Mouse (Mus musculus): ENCODE data around the gene Tsc2. TPM values are rescaled to one million over a fixed set of nuclear protein-coding genes. Genes with fewer than 3 reads are reported as not detected.
A peak's percentile ranks its signal among the peaks of the same experiment; 100 is the strongest.

Gene Tsc2
- polyA plus RNA-seq (2015; fragmentation: Nextera tagmentation; extraction: Ambion mirVana), result 72.4 and 85.0 TPM in 2 replicates

GRCm38 (mm10) chr17:24632167-24632812 lies at the start of gene Tsc2, which contains the start of gene Nthl1:
Gene Tsc2, minus strand, starts transcription at chr17:24632630.
Gene Nthl1, plus strand, starts transcription at chr17:24632680.
- WGBS, result 2% methylated on average over 51 of the region's 51 CpGs
- ATAC-seq, result peak; percentile 92
- Histone ChIP-seq H3K4me3 (ENCODE audit: low read depth, low read length) (peak within 1 kb of the TSS; percentile 67), H3K9me3 (replicated peaks; ENCODE audit: control insufficient read depth, low read length, poor library complexity, severe bottlenecking) (no peaks in the 10 kb centered on the region), H3K4me1 (ENCODE audit: control insufficient read depth, insufficient read depth, low read length) (peaks cover 9% of the 10 kb centered on the region), H3K36me3 (ENCODE audit: control insufficient read depth, insufficient read depth, low read length) (peaks cover 11% of the 10 kb centered on the region), H3K4me2 (ENCODE audit: low read length) (peak within 1 kb of the TSS; percentile 82), H3K9ac (ENCODE audit: low read depth, low read length) (peak within 1 kb of the TSS; percentile 70), H3K27ac (ENCODE audit: low read length) (peak within 1 kb of the TSS; percentile 68), H3K27me3 (ENCODE audit: control insufficient read depth, insufficient read depth, low read depth, low read length) (no peaks in the 10 kb centered on the region)

GRCm38 (mm10) chr17:24677500-24678080 lies 45.2 kb upstream of the Tsc2 start:
- Histone ChIP-seq H3K9me3 (replicated peaks; ENCODE audit: control insufficient read depth, low read length, poor library complexity, severe bottlenecking) (no peaks in the 10 kb centered on the region), H3K4me1 (ENCODE audit: control insufficient read depth, insufficient read depth, low read length) (peaks cover 3% of the 10 kb centered on the region; the same call in 1 of the 2 replicates), H3K9ac (ENCODE audit: low read depth, low read length) (no peak overlapping the region), H3K27me3 (ENCODE audit: control insufficient read depth, insufficient read depth, low read depth, low read length) (no peaks in the 10 kb centered on the region), H3K27ac (ENCODE audit: low read length) (no peak overlapping the region), H3K4me3 (ENCODE audit: low read depth, low read length) (no peak overlapping the region), H3K4me2 (ENCODE audit: low read length) (no peak overlapping the region), H3K36me3 (ENCODE audit: control insufficient read depth, insufficient read depth, low read length) (peaks cover 40% of the 10 kb centered on the region)
- WGBS, result 94% methylated on average over 24 of the region's 24 CpGs
- ATAC-seq, result no peak

GRCm38 (mm10) chr17:24676877-24677276 lies 44.4 kb upstream of the Tsc2 start:
- no peak overlapping the region for H3K4me2 ChIP-seq (ENCODE audit: low read length)
- H3K4me3 ChIP-seq (ENCODE audit: low read depth, low read length), result no peak overlapping the region
- no peaks in the 10 kb centered on the region for H3K27me3 ChIP-seq (ENCODE audit: control insufficient read depth, insufficient read depth, low read depth, low read length)
- H3K9ac ChIP-seq (ENCODE audit: low read depth, low read length), result no peak overlapping the region
- peaks cover 40% of the 10 kb centered on the region for H3K36me3 ChIP-seq (ENCODE audit: control insufficient read depth, insufficient read depth, low read length)
- WGBS, result 97% methylated on average over 5 of the region's 5 CpGs
- no peak overlapping the region for H3K27ac ChIP-seq (ENCODE audit: low read length)
- peaks cover 9% of the 10 kb centered on the region for H3K4me1 ChIP-seq (ENCODE audit: control insufficient read depth, insufficient read depth, low read length)
- no peaks in the 10 kb centered on the region for H3K9me3 ChIP-seq (replicated peaks; ENCODE audit: control insufficient read depth, low read length, poor library complexity, severe bottlenecking)
- ATAC-seq, result no peak

GRCm38 (mm10) chr17:24676187-24676586 lies 43.8 kb upstream of the Tsc2 start:
- Histone ChIP-seq H3K27me3 (ENCODE audit: control insufficient read depth, insufficient read depth, low read depth, low read length) (no peaks in the 10 kb centered on the region), H3K36me3 (ENCODE audit: control insufficient read depth, insufficient read depth, low read length) (peaks cover 40% of the 10 kb centered on the region), H3K9ac (ENCODE audit: low read depth, low read length) (no peak overlapping the region), H3K4me1 (ENCODE audit: control insufficient read depth, insufficient read depth, low read length) (peaks cover 16% of the 10 kb centered on the region), H3K4me3 (ENCODE audit: low read depth, low read length) (no peak overlapping the region), H3K27ac (ENCODE audit: low read length) (no peak overlapping the region), H3K9me3 (replicated peaks; ENCODE audit: control insufficient read depth, low read length, poor library complexity, severe bottlenecking) (no peaks in the 10 kb centered on the region), H3K4me2 (ENCODE audit: low read length) (no peak overlapping the region)
- ATAC-seq, result no peak
- WGBS, result 49% methylated on average over 2 of the region's 2 CpGs

- ATAC-seq, result no peak
- no peak overlapping the region for H3K27ac ChIP-seq (ENCODE audit: low read length)
- no peak overlapping the region for H3K4me3 ChIP-seq (ENCODE audit: low read depth, low read length)
- H3K9ac ChIP-seq (ENCODE audit: low read depth, low read length), result no peak overlapping the region
- no peak overlapping the region for H3K4me2 ChIP-seq (ENCODE audit: low read length)
- WGBS, result 79% methylated on average over 7 of the region's 7 CpGs
- no peaks in the 10 kb centered on the region for H3K9me3 ChIP-seq (replicated peaks; ENCODE audit: control insufficient read depth, low read length, poor library complexity, severe bottlenecking)
- H3K4me1 ChIP-seq (ENCODE audit: control insufficient read depth, insufficient read depth, low read length), result peaks cover 26% of the 10 kb centered on the region
- H3K36me3 ChIP-seq (ENCODE audit: control insufficient read depth, insufficient read depth, low read length), result peaks cover 25% of the 10 kb centered on the region
- H3K27me3 ChIP-seq (ENCODE audit: control insufficient read depth, insufficient read depth, low read depth, low read length), result no peaks in the 10 kb centered on the region
Observed at GRCm38 (mm10) chr17:24674277-24674676, 41.8 kb upstream of the Tsc2 start.

GRCm38 (mm10) chr17:24672141-24672540 lies 39.7 kb upstream of the Tsc2 start:
- Histone ChIP-seq H3K4me1 (ENCODE audit: control insufficient read depth, insufficient read depth, low read length) (peaks cover 30% of the 10 kb centered on the region), H3K9ac (ENCODE audit: low read depth, low read length) (no peak overlapping the region), H3K27ac (ENCODE audit: low read length) (no peak overlapping the region), H3K36me3 (ENCODE audit: control insufficient read depth, insufficient read depth, low read length) (peaks cover 8% of the 10 kb centered on the region), H3K9me3 (replicated peaks; ENCODE audit: control insufficient read depth, low read length, poor library complexity, severe bottlenecking) (no peaks in the 10 kb centered on the region), H3K27me3 (ENCODE audit: control insufficient read depth, insufficient read depth, low read depth, low read length) (no peaks in the 10 kb centered on the region), H3K4me3 (ENCODE audit: low read depth, low read length) (no peak overlapping the region), H3K4me2 (ENCODE audit: low read length) (peak overlapping the region; percentile 5; the same call in 1 of the 2 replicates)
- 42% methylated on average over 5 of the region's 5 CpGs for WGBS
- no peak for ATAC-seq

- H3K4me2 ChIP-seq (ENCODE audit: low read length), result peak overlapping the region; percentile 85
- no peaks in the 10 kb centered on the region for H3K9me3 ChIP-seq (replicated peaks; ENCODE audit: control insufficient read depth, low read length, poor library complexity, severe bottlenecking)
- 79% methylated on average over 5 of the region's 5 CpGs for WGBS
- no peak overlapping the region for H3K4me3 ChIP-seq (ENCODE audit: low read depth, low read length)
- ATAC-seq, result no peak
- H3K9ac ChIP-seq (ENCODE audit: low read depth, low read length), result peak overlapping the region; percentile 45; the same call in 1 of the 2 replicates
- 0 out of 2 replicates have a peak, but pooled peaks cover under 1% of the 10 kb centered on the region for H3K36me3 ChIP-seq (ENCODE audit: control insufficient read depth, insufficient read depth, low read length)
- no peaks in the 10 kb centered on the region for H3K27me3 ChIP-seq (ENCODE audit: control insufficient read depth, insufficient read depth, low read depth, low read length)
- peaks cover 30% of the 10 kb centered on the region for H3K4me1 ChIP-seq (ENCODE audit: control insufficient read depth, insufficient read depth, low read length)
- H3K27ac ChIP-seq (ENCODE audit: low read length), result no peak overlapping the region
Observed at GRCm38 (mm10) chr17:24671346-24671745, 38.9 kb upstream of the Tsc2 start.

GRCm38 (mm10) chr17:24670246-24670844 lies 37.9 kb upstream of the Tsc2 start:
- H3K4me1 ChIP-seq (ENCODE audit: control insufficient read depth, insufficient read depth, low read length), result peaks cover 30% of the 10 kb centered on the region
- no peaks in the 10 kb centered on the region for H3K36me3 ChIP-seq (ENCODE audit: control insufficient read depth, insufficient read depth, low read length)
- peak overlapping the region; percentile 89 for H3K27ac ChIP-seq (ENCODE audit: low read length)
- H3K4me2 ChIP-seq (ENCODE audit: low read length), result peak overlapping the region; percentile 85
- WGBS, result 13% methylated on average over 8 of the region's 8 CpGs
- no peaks in the 10 kb centered on the region for H3K27me3 ChIP-seq (ENCODE audit: control insufficient read depth, insufficient read depth, low read depth, low read length)
- peak overlapping the region; percentile 98 for H3K9ac ChIP-seq (ENCODE audit: low read depth, low read length)
- H3K4me3 ChIP-seq (ENCODE audit: low read depth, low read length), result peak overlapping the region; percentile 98
- no peaks in the 10 kb centered on the region for H3K9me3 ChIP-seq (replicated peaks; ENCODE audit: control insufficient read depth, low read length, poor library complexity, severe bottlenecking)
- ATAC-seq, result no peak

Data from midbrain, embryonic 16.5 days (tissue).